Mouse (Mus musculus) bone marrow macrophage, adult 2 months (primary cell): Measurements from ENCODE around the gene Shisa6. TPM values are rescaled to one million over a fixed set of nuclear protein-coding genes. Genes with fewer than 3 reads are reported as not detected.
"Not testable (repeated sequence)": the region's sequence is repeated elsewhere in the genome, so short reads cannot be mapped to it uniquely, and the experiment has no call there.

Experiments
- H3K27ac ChIP-seq: 2 replicates; pipeline ENCODE4 v1.5.1; 2012; ENCODE audit warnings: low read depth, low read length; ENCODE audit not compliant: insufficient read depth
- H3K4me1 ChIP-seq: 2 replicates; pipeline ENCODE4 v1.6.1; 2012; ENCODE audit warnings: low read length; ENCODE audit not compliant: control insufficient read depth, insufficient read depth
- H3K4me3 ChIP-seq: 2 replicates; pipeline ENCODE4 v1.5.1; 2012; ENCODE audit warnings: mild to moderate bottlenecking, low read length, moderate library complexity; ENCODE audit not compliant: insufficient read depth
- CTCF ChIP-seq: IDR thresholded peaks from 2 replicates; pipeline ENCODE4 v1.5.1; 2012; ENCODE audit warnings: low read depth, mild to moderate bottlenecking, low read length, moderate library complexity
- POLR2A ChIP-seq: IDR thresholded peaks from 2 replicates; pipeline ENCODE4 v1.6.1; 2012; ENCODE audit warnings: mild to moderate bottlenecking, low read depth, low read length, borderline replicate concordance
- polyA plus RNA-seq: library from polyadenylated mRNA; stranded (reverse); fragments of >200 nt; gene quantifications from 2 replicates; pipeline ENCODE4 v1.2.4, GENCODE M21; 2012; ENCODE audit not compliant: missing spikeins, insufficient read depth, insufficient read length

Shisa6 gene
- polyA plus RNA-seq, 1 experiment: not detected

GRCm38 (mm10) chr11:66487765-66488164 is 38.0 kb downstream of the Shisa6 start:
- Histone ChIP-seq H3K4me1 (no peaks in the 10 kb centered on the region), H3K27ac (no peak overlapping the region), H3K4me3 (no peak overlapping the region)
- TF ChIP-seq POLR2A (no peak), CTCF (no peak)

DNA sequence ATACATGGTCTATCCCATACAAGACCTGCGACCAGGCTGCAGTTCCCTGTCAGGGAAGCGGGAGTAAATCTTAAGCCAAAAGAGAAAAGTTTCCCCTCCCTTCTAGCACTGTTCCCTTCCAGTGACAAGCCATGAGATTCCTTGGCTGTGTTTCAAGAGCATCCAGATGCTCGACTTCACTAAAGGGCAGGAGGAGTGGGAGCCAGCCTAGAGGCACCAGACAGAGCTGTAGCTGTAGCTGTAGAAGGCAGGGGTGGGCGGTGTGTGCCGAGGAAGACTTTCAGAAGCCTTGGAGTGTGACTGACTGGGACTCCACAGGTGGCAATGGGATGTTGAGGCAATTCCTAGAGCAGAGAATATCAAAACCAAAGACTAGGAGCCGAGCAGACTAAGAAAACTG is 43.3 kb downstream of the Shisa6 start:
- no peak overlapping the region for H3K27ac ChIP-seq
- no peak for TF ChIP-seq POLR2A
- TF ChIP-seq CTCF: no peak
- no peaks in the 10 kb centered on the region for H3K4me1 ChIP-seq
- H3K4me3 ChIP-seq: no peak overlapping the region

DNA sequence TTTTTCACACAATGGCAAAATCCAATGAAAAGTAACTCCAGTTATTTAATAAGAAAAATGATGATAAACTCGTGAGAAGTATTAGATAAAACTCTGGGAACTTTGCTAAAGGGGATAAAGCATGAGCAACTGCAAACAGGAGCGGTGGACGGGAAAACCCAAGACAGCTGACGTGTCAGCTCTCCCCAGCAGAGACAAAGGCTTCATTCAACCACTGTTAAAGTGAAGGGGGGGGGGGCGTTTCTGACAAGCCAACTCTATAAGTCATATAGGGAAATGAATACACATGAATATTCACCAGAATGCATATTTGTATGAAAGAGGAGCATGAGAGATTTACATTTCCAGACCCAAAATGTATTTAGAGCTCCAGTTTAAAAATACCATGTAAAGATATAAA is 83.1 kb downstream of the Shisa6 start:
- H3K27ac ChIP-seq: no peak overlapping the region
- no peaks in the 10 kb centered on the region for H3K4me1 ChIP-seq
- no peak for TF ChIP-seq CTCF
- no peak overlapping the region for H3K4me3 ChIP-seq

GRCm38 (mm10) chr11:66426129-66426528 is 99.6 kb downstream of the Shisa6 start:
- no peak overlapping the region for H3K4me3 ChIP-seq

DNA sequence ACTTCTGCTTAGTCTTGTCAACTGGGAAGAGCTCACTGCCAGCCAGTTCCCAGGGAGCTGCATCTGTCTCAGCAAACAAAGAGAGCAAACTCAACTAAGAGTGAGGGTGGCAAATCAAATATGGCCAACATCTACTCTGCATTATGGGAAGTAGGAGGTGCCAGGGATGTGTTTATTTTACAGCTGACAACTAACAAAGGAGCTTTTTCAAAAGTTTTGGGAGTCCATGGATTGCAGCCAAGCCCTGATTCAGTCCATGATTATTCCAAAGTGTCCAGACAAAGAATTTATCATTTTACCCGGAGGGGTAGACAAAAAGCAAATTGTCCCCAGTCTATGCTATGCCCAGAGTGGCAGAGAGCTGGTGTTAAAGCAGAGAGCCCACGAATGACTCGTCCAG is 107.5 kb downstream of the Shisa6 start:
- H3K4me1 ChIP-seq: no peaks in the 10 kb centered on the region
- TF ChIP-seq CTCF: no peak
- no peak for TF ChIP-seq POLR2A
- H3K4me3 ChIP-seq: no peak overlapping the region
- no peak overlapping the region for H3K27ac ChIP-seq

More at GRCm38 (mm10) chr11:66426129-66426528, 99.6 kb downstream of the Shisa6 start:
- H3K27ac ChIP-seq: no peak overlapping the region
- H3K4me1 ChIP-seq: no peaks in the 10 kb centered on the region
- TF ChIP-seq POLR2A (no peak), CTCF (no peak)

- not testable (repeated sequence) for H3K27ac ChIP-seq, H3K4me1 ChIP-seq, H3K4me3 ChIP-seq
Measured at GRCm38 (mm10) chr11:66408721-66409120, 117.0 kb downstream of the Shisa6 start.

DNA sequence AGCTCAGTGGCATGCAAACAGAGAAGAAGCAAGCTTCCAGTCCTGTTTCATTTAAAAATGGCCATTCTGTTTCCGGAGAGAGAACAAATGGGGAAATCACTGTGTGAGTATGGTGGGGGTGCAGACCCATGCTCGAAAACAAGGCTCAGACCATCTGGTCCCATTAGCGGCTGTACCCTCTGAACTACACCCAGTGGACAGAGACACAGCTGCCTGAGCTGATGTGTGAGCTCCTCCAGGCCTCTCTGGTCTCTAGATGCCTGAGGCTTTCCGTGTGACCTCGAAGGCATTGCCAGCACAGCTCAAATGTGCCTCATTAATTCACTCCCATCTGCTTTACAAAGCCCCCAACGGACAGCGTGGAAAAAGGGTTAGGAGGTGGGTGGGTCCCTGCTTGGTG is 125.7 kb downstream of the Shisa6 start:
- Histone ChIP-seq H3K4me3 (no peak overlapping the region), H3K27ac (no peak overlapping the region), H3K4me1 (no peaks in the 10 kb centered on the region)
- TF ChIP-seq CTCF (no peak), POLR2A (no peak)

DNA sequence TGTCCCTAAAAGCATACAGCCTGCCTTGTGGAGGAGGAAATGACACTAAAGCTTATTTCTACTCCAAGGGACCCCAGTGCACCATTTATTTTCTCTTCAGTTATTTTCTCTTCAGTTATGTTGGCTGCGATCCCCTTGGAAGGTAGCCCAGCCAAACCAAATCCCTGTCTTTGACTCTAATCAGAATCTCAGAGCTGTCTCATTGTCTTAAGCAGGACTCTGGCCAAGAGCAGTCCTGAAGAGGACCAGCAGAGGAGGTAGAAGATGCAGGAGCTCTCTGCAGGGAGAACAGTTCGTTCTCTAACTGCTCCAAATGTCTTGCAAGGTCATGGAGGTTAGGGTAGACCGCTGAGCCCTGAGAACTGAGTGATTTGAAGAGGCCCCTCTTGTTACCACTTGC is 138.2 kb downstream of the Shisa6 start:
- no peak overlapping the region for H3K27ac ChIP-seq
- no peak for TF ChIP-seq CTCF
- TF ChIP-seq POLR2A: no peak
- H3K4me1 ChIP-seq: no peaks in the 10 kb centered on the region
- no peak overlapping the region for H3K4me3 ChIP-seq

GRCm38 (mm10) chr11:66371796-66372195 is 154.0 kb downstream of the Shisa6 start:
- Histone ChIP-seq H3K4me3 (no peak overlapping the region), H3K4me1 (no peaks in the 10 kb centered on the region)
- no peak for TF ChIP-seq POLR2A
- no peak for TF ChIP-seq CTCF

DNA sequence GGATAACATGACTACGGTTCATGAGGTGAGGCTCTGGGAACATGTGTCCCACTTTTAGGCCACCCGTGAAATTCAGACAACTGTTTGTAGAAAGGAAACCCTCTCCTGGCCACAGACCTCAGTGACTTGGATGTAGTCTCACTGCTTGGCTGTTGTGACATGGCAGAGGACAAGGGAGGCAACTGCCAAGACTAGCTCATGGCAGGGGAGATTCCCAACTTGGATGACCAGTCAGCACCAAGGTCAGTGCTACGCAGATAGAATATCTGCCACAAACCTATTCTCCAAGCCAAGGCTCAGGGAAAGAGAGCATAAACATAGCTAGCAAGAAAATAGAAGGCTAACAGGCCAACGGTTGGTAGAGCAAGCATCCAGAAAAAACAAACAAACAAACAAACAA is 156.0 kb downstream of the Shisa6 start:
- H3K4me3 ChIP-seq: no peak overlapping the region
- no peaks in the 10 kb centered on the region for H3K4me1 ChIP-seq
- no peak overlapping the region for H3K27ac ChIP-seq
- TF ChIP-seq CTCF (no peak), POLR2A (no peak)

More at GRCm38 (mm10) chr11:66371796-66372195, 154.0 kb downstream of the Shisa6 start:
- no peak overlapping the region for H3K27ac ChIP-seq
